Mouse (Mus musculus) gastrocnemius, adult 2 months (tissue): Measurements from ENCODE around the gene Depp1. TPM values are rescaled to one million over a fixed set of nuclear protein-coding genes. Genes with fewer than 3 reads are reported as not detected.

Experiments
- DNase-seq: peaks from one replicate; pipeline ENCODE4 v3.0.0; 2022
- H3K27ac ChIP-seq: fragments of 200-600 bp; 2 replicates; pipeline ENCODE4 v1.8.1; 2022; ENCODE audit warnings: mild to moderate bottlenecking
- H3K4me3 ChIP-seq: fragments of 200-600 bp; 2 replicates; pipeline ENCODE4 v1.8.1; 2022; ENCODE audit warnings: mild to moderate bottlenecking, moderate library complexity
- CTCF ChIP-seq: fragments of 200-600 bp; IDR thresholded peaks from 2 replicates; pipeline ENCODE4 v1.8.1; 2022; ENCODE audit warnings: antibody characterized with exemption, mild to moderate bottlenecking, moderate library complexity
- intact Hi-C: fragments of 180-260 bp; cut with DNase I; formaldehyde crosslinking; loops from one replicate; pipeline ENCODE4 v1.15.1; 2025
- total RNA-seq, 2 experiments: library from RNA; stranded (reverse); gene quantifications; 2 replicates each; pipeline ENCODE4 v1.2.3; 2021

The Depp1 gene
- total RNA-seq, 2 experiments from 2014 or later = 6.2 to 24.0 TPM

DNA sequence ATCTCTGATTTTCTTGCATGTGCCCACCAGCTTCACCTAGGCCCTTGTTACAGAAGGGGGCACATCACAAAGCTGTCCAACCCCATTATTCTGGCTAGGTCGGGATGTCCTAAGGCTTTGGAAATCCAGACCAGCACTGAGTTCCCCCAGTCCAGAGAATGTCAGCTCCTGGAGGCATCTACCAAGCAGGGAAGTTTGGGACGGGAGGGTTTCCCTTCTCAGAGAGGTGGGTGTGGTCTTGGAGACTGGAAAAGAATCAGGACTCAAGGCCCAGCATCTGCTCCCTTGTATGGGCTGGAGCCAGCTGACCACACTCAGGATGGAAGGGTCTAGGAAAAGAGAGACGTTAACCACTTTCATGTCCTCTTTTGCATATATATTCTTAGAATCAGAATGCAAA lies 2.8 kb downstream of the Depp1 start:
- Histone ChIP-seq H3K4me3 (peak overlapping the region; percentile 74), H3K27ac (peak overlapping the region; percentile 90)
- intact Hi-C loops = no loop called here
- TF ChIP-seq CTCF = no peak
- DNase-seq = no peak

GRCm38 (mm10) chr6:116653684-116654454 lies 3.5 kb downstream of the Depp1 start:
- Histone ChIP-seq H3K4me3 (peak overlapping the region; percentile 74), H3K27ac (peak overlapping the region; percentile 43; the same call in 1 of the 2 replicates)
- DNase-seq = peak; percentile 48
- peak; percentile 76 for TF ChIP-seq CTCF
- intact Hi-C loops = loop anchor here (1.0 to 2.0 kb wide), 2 partner anchors 43 to 113 kb away; no protein-coding TSS in a partner anchor

- intact Hi-C loops = no loop called here
- no peak overlapping the region for H3K27ac ChIP-seq
- H3K4me3 ChIP-seq = no peak overlapping the region
- TF ChIP-seq CTCF = no peak
- DNase-seq = no peak
These were observed 13.0 kb downstream of the Depp1 start for GRCm38 (mm10) chr6:116663364-116663763.

DNA sequence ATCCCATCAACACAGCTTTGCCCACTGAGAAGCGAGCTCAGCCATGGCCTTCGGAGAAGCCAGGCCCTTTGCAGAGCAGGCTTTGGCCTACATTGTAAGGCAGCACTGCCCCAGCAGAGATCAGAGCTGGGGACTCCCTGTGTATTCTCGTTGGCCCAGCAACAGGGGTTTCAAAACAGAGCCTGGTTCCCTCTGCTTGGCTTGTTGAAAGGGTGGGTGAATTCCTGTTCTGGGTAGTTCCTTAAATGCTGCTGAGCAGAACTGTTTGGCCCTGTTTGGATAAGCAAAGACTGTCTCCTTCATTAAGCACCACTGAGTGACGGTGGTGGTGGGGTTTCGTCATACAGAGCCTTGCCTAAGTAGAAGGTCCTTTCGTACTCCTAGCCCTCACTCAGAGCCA lies 13.6 kb downstream of the Depp1 start:
- intact Hi-C loops = no loop called here
- Histone ChIP-seq H3K4me3 (no peak overlapping the region), H3K27ac (no peak overlapping the region)
- no peak for TF ChIP-seq CTCF
- DNase-seq = no peak

DNA sequence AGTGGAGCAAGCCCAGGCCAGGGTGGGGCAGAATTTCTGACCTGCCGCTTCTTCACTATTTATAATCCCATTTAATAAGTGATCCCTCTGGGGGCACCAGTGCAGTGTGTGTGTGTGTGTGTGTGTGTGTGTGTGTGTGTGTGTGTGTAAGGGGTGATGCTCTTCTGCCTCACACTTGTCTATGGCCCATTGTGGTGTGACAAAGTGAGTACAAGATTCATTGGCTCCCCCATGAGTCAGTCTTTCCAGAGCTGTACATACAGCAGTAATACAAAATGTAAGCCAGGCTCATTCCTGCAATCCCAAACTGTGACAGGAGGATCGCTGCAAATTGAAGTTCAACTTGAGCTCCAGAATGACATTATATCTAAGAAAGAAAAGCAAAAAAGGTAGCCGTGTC lies 14.4 kb downstream of the Depp1 start:
- no peak overlapping the region for H3K27ac ChIP-seq
- no peak overlapping the region for H3K4me3 ChIP-seq
- DNase-seq = no peak
- no peak for TF ChIP-seq CTCF
- intact Hi-C loops = no loop called here

DNA sequence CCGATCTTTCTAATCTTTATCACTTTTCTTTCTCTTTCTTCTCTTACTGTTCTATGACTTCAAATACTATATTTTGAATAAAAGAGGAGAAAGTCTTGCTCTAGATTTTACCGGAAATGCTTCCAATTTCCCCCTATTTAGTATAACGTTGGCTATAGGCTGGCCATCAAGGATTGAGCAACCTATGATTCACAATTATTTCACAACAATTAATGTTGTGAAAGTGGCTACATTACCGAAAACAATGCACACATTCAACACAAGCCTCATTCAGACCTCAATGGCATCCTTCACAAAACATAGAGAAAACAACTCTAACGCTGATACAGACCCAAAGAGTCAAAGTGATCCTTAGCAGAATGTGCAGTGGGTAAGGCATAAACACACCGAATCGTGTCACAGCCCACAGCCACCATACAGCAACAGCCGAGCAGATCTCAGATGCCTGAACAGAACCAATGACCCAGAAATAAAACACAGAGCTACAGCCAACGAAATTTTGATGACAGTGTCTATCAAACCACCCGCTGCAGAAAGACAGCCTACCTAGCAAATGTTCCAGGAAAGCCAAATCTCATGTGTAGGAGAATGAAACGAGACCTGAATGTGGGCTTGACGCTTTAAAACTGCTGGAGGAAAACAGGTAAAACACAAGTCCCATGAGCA lies 15.8 kb downstream of the Depp1 start:
- no peak for DNase-seq
- H3K4me3 ChIP-seq = no peak overlapping the region
- no peak overlapping the region for H3K27ac ChIP-seq
- intact Hi-C loops = no loop called here
- no peak for TF ChIP-seq CTCF

- Histone ChIP-seq H3K4me3 (no peak overlapping the region), H3K27ac (no peak overlapping the region)
- TF ChIP-seq CTCF = no peak
- intact Hi-C loops = no loop called here
- DNase-seq = no peak
These were observed 16.5 kb downstream of the Depp1 start for GRCm38 (mm10) chr6:116666892-116667291.

DNA sequence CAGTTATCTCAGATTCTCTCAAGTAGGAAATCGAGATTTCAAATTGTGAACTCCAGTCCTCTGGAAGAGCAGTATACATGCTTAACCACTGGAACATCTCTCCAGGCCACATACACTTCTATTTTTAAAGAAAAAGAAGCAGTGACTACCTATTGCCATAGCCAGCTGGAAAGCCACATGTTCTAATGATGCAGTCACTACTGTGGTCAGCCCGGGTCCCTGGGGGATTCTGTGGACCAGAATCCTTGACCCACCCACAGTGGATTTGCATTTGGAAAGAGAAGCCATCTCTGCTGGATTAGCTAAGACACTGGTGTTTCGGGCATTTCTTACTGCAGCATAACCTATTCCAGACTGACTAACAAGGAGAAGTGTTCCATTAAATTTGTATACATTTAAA lies 17.0 kb downstream of the Depp1 start:
- intact Hi-C loops = no loop called here
- TF ChIP-seq CTCF = no peak
- no peak for DNase-seq
- Histone ChIP-seq H3K27ac (no peak overlapping the region), H3K4me3 (no peak overlapping the region)

DNA sequence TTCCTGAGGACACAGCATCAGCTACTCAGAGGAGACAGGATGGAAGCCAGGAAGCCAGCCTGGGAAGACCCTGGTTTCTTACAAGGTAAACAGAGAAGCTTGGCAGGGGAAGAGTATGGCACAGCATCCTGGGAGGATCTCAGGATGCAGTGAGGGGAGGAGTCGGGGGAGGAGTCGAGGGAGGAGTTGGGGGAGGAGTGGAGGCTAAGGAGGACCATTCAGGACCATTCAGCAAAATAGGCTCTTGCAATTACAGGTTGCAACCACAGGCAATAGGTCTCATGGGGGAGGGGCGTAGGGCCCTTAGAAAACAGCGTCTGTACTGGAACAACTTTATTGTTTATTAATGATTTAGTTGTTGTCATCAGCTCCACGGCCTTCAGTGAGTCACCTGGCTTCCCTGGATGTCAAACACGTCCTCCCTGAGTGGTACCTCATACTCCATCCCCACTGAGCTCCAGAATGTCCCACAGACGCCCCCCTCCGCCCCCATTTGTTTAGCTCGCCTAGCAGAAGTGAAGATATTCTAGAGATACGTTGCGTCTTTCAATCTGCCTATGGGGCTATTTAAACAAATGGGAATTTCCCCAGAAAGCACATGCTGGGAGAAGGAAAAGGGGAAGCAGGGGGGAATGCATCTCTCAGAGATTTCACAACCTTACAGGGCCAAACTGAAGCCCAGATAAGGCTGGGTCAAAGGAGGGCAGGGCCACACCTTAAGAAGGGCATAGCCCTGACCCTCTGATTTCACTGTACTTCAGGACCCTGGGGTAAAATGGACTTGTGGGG lies 18.5 kb downstream of the Depp1 start:
- intact Hi-C loops = no loop called here
- peak; percentile 27 for DNase-seq
- no peak for TF ChIP-seq CTCF
- H3K4me3 ChIP-seq = no peak overlapping the region
- H3K27ac ChIP-seq = no peak overlapping the region

DNA sequence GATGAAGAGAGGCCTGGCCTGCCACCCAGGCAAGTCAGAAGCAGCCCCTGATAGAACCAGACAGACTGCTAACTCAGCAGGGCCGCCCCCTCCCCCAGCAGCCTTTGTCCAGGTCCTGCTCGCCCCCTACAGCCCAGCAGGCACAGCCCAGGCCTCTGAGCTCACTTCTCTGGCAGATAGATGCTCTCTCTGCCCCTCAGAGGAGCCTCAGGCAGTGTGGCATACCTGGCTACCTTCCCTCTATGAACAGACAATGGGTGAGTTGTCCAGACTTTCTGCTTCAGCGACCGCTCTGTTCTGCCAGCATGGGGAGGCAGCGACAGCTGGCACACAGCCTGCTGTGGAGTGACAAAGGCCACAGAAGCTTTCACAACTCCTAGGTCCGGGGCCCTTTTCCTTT lies 19.7 kb downstream of the Depp1 start:
- peak overlapping the region; percentile 1 for H3K4me3 ChIP-seq
- H3K27ac ChIP-seq = 0 out of 2 replicates have a peak overlapping the region, but pooled peaks have one; percentile 2
- no peak for DNase-seq
- TF ChIP-seq CTCF = no peak
- intact Hi-C loops = no loop called here

- intact Hi-C loops = no loop called here
- no peak for DNase-seq
These were observed 20.6 kb downstream of the Depp1 start for GRCm38 (mm10) chr6:116671031-116671430.

DNA sequence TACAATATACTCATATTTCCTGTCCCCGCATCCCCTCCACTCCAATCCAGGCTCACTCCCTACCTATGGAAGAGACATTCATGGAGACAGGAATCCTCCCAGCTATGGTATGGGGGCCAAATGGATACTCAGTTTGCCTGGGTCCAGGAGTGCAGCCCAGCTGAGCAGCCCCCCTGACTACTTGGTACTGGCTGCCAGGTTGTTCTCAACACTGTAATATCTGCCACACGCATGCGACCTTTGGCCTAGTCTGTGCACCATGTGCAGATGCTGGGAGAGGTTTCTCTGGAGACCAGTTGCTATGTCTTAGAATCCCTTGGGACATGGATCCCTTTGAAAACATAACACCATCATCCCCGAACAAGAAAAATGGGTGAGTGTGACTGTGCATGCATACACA lies 21.4 kb downstream of the Depp1 start:
- intact Hi-C loops = no loop called here
- DNase-seq = no peak
- no peak for TF ChIP-seq CTCF
- 0 out of 2 replicates have a peak overlapping the region, but pooled peaks have one; percentile 5 for H3K27ac ChIP-seq
- H3K4me3 ChIP-seq = peak overlapping the region; percentile 39

More at GRCm38 (mm10) chr6:116671031-116671430, 20.6 kb downstream of the Depp1 start:
- Histone ChIP-seq H3K27ac (peak overlapping the region; percentile 20; the same call in 1 of the 2 replicates), H3K4me3 (peak overlapping the region; percentile 1)
- no peak for TF ChIP-seq CTCF

DNA sequence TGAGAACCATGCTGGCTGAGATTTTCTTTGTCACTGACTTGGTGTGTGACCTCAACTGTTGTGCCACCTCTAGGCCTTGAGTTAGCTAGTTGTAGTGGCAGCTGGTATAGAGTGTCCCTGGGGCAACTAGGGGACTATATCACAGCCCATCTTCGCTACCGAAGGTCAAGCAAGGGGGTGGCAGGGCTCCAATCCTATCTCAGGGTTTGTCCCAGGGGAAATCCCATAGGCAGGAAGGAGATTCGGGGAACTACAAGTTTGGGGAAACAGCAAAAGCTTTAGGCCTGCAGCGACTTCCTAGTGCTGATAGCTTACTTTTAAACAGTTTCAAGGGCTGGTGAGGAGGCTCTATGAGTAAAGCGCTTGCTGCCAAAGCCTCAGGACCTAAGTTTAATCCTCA lies 21.9 kb downstream of the Depp1 start:
- Histone ChIP-seq H3K4me3 (peak overlapping the region; percentile 74), H3K27ac (no peak overlapping the region)
- intact Hi-C loops = no loop called here

More for the DNA sequence above, 21.9 kb downstream of the Depp1 start:
- no peak for TF ChIP-seq CTCF
- DNase-seq = no peak
